Mouse (Mus musculus): ENCODE data around the gene Psmb8. TPM values are rescaled to one million over a fixed set of nuclear protein-coding genes. Genes with fewer than 3 reads are reported as not detected.

Gene Psmb8
- polyA plus RNA-seq, 1 experiment from 2014 or later, result 10.0 TPM

DNA sequence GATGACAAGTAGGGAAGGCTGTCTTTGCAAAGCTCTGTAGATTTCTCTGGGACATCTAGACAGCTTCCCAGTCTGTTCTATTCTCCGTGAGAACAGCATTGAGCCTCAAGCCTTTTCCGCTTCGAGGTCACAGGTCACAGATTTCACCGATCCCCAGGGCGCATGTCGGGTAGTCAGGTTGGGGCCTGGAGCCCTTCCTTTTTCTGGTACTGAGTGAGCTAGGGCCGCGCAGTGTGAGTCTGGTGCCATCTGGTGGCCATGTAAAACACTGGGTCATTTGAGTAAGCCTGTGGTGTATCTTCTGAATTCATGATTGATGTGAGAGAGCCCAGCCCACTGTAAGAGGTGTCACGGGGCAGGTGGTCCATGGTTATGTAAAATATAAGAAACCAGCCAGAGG, 37.4 kb downstream of the Psmb8 start:
- H3K4me2 ChIP-seq (replicated peaks), result no peak overlapping the region
- no peaks in the 10 kb centered on the region for H3K9me3 ChIP-seq (replicated peaks)
- 37% methylated on average over 9 of the region's 9 CpGs for WGBS
- no peak overlapping the region for H3K4me3 ChIP-seq (replicated peaks)
- H3K4me1 ChIP-seq, result no peaks in the 10 kb centered on the region
- H3K27ac ChIP-seq (replicated peaks), result no peak overlapping the region
- ATAC-seq (ENCODE audit: insufficient number of reproducible peaks, low FRiP score, low TSS enrichment, low read depth), result no peak
- no peak overlapping the region for H3K9ac ChIP-seq
- no peaks in the 10 kb centered on the region for H3K36me3 ChIP-seq
- no peaks in the 10 kb centered on the region for H3K27me3 ChIP-seq

DNA sequence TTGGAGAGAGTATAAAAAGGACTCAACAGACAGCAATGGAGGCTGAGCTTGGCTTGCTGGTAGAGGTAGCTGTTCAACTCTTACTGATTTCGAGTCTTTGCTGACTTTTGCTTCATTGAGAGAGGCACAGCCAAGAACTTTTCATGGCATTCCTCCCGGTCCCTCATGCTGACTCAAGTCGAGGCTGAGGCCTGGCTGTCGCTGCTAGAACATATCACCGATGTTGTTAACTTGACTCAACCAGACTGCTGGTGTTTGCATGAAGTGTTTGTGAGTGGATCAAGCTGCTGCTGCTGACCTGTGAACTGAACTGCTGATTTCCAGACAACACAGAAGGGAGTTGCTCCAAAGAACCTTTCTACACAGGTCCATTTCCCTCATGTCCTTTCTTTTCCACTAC, 39.2 kb downstream of the Psmb8 start:
- ATAC-seq (ENCODE audit: insufficient number of reproducible peaks, low FRiP score, low TSS enrichment, low read depth), result no peak
- H3K27ac ChIP-seq (replicated peaks), result no peak overlapping the region
- no peaks in the 10 kb centered on the region for H3K9me3 ChIP-seq (replicated peaks)
- no peaks in the 10 kb centered on the region for H3K4me1 ChIP-seq
- no peak overlapping the region for H3K9ac ChIP-seq
- H3K4me3 ChIP-seq (replicated peaks), result no peak overlapping the region
- H3K4me2 ChIP-seq (replicated peaks), result no peak overlapping the region
- WGBS, result 84% methylated on average over 5 of the region's 5 CpGs
- H3K36me3 ChIP-seq, result no peaks in the 10 kb centered on the region
- H3K27me3 ChIP-seq, result no peaks in the 10 kb centered on the region

DNA sequence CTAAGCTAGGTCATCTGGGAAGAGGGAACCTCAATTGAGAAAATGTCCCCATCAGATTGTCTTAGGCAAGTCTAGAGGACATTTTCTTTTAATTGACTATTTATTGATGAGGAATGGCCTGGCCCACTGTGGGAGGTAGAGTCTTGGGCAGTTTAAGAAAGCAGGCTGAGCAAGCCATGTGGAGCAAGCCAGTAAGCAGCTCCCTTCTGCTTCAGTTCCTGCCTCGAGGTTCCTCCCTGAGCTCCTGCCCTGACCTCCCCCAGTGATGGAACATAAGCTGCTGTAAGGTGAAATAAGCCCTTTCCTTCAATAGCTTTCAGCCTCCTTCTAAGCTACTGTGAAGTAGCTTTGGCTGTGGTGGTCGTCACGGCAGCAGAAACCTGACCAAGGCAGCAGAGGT, 40.2 kb downstream of the Psmb8 start:
- Histone ChIP-seq H3K9ac (no peak overlapping the region), H3K27me3 (no peaks in the 10 kb centered on the region), H3K27ac (replicated peaks) (no peak overlapping the region), H3K36me3 (no peaks in the 10 kb centered on the region), H3K9me3 (replicated peaks) (no peaks in the 10 kb centered on the region), H3K4me2 (replicated peaks) (no peak overlapping the region), H3K4me1 (no peaks in the 10 kb centered on the region), H3K4me3 (replicated peaks) (no peak overlapping the region)
- ATAC-seq (ENCODE audit: insufficient number of reproducible peaks, low FRiP score, low TSS enrichment, low read depth), result no peak
- 75% methylated on average over 3 of the region's 3 CpGs for WGBS

DNA sequence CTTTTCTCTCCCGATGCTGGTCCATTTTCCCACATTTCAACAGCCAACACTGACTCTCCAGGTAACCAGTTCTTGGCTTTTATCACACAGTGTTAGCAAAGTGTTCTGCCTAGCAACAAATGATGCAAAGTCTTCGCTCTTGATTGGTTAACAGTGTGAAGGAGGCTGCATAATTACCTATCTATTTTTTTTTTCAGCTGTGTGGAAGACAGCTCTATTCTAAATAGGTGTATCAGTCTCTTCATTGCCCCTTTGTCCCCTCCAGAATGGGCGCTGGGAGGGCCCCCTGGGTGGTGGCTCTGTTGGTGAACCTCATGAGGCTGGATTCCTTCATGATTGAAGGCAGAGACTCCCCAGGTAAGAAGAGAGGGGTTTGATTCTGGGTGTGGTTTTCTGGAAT, 41.2 kb downstream of the Psmb8 start, which contains the start of gene H2-Ob:
TSS of gene H2-Ob (plus strand) at position 198 of the 400 bp plus-strand sequence.
- no peaks in the 10 kb centered on the region for H3K27me3 ChIP-seq
- 61% methylated on average over 3 of the region's 3 CpGs for WGBS
- no peak for ATAC-seq (ENCODE audit: insufficient number of reproducible peaks, low FRiP score, low TSS enrichment, low read depth)
- no peaks in the 10 kb centered on the region for H3K36me3 ChIP-seq
- H3K4me3 ChIP-seq (replicated peaks), result no peak within 1 kb of the TSS
- H3K4me2 ChIP-seq (replicated peaks), result no peak within 1 kb of the TSS
- no peak within 1 kb of the TSS for H3K9ac ChIP-seq
- H3K27ac ChIP-seq (replicated peaks), result no peak within 1 kb of the TSS
- no peaks in the 10 kb centered on the region for H3K4me1 ChIP-seq
- H3K9me3 ChIP-seq (replicated peaks), result no peaks in the 10 kb centered on the region

DNA sequence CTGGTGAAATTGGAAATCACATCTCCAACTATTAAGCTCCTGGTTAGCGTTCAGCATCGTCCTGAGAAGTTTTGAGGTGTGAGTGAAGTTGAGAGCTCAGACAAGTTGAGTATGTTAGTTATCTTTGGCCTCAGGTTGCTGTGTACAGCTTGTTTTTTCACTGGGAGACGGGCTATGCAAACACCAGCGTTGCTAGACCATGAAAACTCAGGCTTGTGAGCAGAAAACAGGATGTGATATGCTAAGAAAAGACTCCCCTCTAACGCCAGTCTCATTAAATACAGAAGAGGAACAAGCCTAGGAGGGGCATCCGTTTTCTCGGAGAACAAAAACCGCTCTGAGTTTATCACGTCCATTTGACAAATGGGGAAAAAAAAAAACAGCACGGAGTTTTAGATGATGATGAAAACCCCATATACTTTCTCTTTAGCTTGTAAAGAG, 42.1 kb downstream of the Psmb8 start:
- H3K4me3 ChIP-seq (replicated peaks), result no peak overlapping the region
- no peaks in the 10 kb centered on the region for H3K4me1 ChIP-seq
- H3K9ac ChIP-seq, result no peak overlapping the region
- H3K36me3 ChIP-seq, result no peaks in the 10 kb centered on the region
- H3K27ac ChIP-seq (replicated peaks), result no peak overlapping the region
- H3K9me3 ChIP-seq (replicated peaks), result no peaks in the 10 kb centered on the region
- H3K4me2 ChIP-seq (replicated peaks), result no peak overlapping the region
- 62% methylated on average over 10 of the region's 10 CpGs for WGBS
- no peak for ATAC-seq (ENCODE audit: insufficient number of reproducible peaks, low FRiP score, low TSS enrichment, low read depth)
- H3K27me3 ChIP-seq, result no peaks in the 10 kb centered on the region

DNA sequence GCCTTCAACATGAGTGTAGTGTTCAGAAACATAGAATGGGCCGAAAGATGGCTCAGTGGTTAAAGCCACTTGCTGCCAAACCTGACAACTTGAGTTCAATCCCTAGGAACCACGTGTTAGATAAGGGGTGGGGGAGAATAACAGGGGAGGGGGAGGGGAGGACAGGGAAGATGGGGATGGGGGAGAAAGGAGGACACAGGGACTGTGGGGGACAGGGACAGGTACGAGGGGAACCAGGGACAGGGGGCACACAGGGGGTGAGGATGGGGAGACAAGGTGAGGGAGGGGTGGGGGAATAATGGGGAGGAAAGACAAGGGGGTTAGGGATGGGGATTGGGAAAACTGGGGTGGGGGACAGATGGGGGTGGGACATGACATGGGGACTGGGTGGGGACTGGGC, 42.8 kb downstream of the Psmb8 start:
- H3K9me3 ChIP-seq (replicated peaks), result no peaks in the 10 kb centered on the region
- H3K27ac ChIP-seq (replicated peaks), result no peak overlapping the region
- H3K4me2 ChIP-seq (replicated peaks), result no peak overlapping the region
- ATAC-seq (ENCODE audit: insufficient number of reproducible peaks, low FRiP score, low TSS enrichment, low read depth), result no peak
- H3K4me1 ChIP-seq, result no peaks in the 10 kb centered on the region
- WGBS, result 60% methylated on average over 3 of the region's 3 CpGs
- no peaks in the 10 kb centered on the region for H3K27me3 ChIP-seq
- no peak overlapping the region for H3K4me3 ChIP-seq (replicated peaks)
- H3K9ac ChIP-seq, result no peak overlapping the region
- no peaks in the 10 kb centered on the region for H3K36me3 ChIP-seq

DNA sequence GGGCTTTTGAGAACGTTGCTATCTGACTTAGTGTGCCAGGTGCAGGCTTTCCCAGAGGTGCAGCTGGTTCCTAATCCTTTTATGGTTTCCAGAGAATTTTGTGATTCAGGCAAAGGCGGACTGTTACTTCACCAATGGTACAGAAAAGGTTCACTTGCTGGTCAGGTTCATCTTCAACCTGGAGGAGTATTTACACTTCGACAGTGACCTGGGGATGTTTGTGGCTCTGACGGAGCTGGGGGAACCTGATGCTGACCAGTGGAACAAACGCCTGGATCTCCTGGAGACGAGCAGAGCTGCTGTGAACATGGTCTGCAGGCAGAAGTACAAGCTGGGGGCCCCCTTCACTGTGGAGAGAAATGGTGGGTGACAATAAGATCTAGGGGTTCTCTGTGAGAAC, 43.4 kb downstream of the Psmb8 start:
- H3K4me3 ChIP-seq (replicated peaks), result no peak overlapping the region
- no peak for ATAC-seq (ENCODE audit: insufficient number of reproducible peaks, low FRiP score, low TSS enrichment, low read depth)
- H3K4me1 ChIP-seq, result no peaks in the 10 kb centered on the region
- no peaks in the 10 kb centered on the region for H3K36me3 ChIP-seq
- H3K27me3 ChIP-seq, result no peaks in the 10 kb centered on the region
- no peaks in the 10 kb centered on the region for H3K9me3 ChIP-seq (replicated peaks)
- H3K4me2 ChIP-seq (replicated peaks), result no peak overlapping the region
- H3K9ac ChIP-seq, result no peak overlapping the region
- no peak overlapping the region for H3K27ac ChIP-seq (replicated peaks)
- WGBS, result 77% methylated on average over 6 of the region's 6 CpGs

DNA sequence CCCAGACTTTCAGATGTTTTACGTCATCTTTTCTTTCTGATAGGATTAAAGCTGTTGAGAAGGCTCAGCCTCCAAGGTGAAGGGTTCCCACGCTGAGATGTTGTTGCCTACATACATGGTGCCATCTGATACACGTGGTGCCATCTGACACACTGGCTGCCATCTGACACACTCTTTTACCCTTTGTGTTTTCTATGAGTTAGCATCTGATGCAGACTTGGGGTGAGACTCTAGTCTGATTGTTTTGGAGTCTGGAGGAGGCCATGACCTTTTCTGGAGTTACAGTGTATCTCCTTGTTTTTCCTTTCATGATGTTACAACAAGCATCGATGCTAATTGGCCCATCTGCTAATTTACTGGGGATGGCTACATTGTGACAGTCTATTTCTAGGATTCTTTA, 47.1 kb downstream of the Psmb8 start:
- 73% methylated on average over 4 of the region's 4 CpGs for WGBS
- Histone ChIP-seq H3K9ac (no peak overlapping the region), H3K36me3 (no peaks in the 10 kb centered on the region), H3K9me3 (replicated peaks) (no peaks in the 10 kb centered on the region), H3K4me3 (replicated peaks) (no peak overlapping the region), H3K4me1 (no peaks in the 10 kb centered on the region), H3K27ac (replicated peaks) (no peak overlapping the region), H3K27me3 (peaks cover 3% of the 10 kb centered on the region; the same call in 1 of the 2 replicates), H3K4me2 (replicated peaks) (no peak overlapping the region)
- ATAC-seq (ENCODE audit: insufficient number of reproducible peaks, low FRiP score, low TSS enrichment, low read depth), result no peak

DNA sequence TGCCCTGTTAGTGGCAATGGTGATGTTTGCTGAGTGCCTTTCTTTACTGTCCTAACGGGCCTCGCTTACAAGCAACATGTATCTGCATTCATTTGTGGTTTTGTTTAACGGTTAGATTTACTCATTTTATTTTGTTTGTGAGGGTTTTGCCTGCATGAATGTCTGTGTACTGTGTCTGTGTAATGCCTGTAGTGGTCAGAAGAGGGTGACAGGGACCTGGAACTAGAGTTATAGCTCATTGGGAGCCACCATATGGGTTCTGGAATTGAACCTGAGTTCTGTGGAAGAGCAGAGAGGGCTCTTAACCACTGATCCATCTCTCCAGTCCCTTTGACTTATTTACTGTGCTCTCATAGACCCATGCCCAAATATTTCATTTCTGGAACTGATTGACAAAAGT, 49.5 kb downstream of the Psmb8 start:
- Histone ChIP-seq H3K27ac (replicated peaks) (no peak overlapping the region), H3K36me3 (no peaks in the 10 kb centered on the region), H3K4me2 (replicated peaks) (no peak overlapping the region), H3K9ac (no peak overlapping the region), H3K9me3 (replicated peaks) (no peaks in the 10 kb centered on the region), H3K27me3 (peaks cover 3% of the 10 kb centered on the region; the same call in 1 of the 2 replicates), H3K4me3 (replicated peaks) (no peak overlapping the region), H3K4me1 (no peaks in the 10 kb centered on the region)
- 89% methylated on average over 3 of the region's 3 CpGs for WGBS
- no peak for ATAC-seq (ENCODE audit: insufficient number of reproducible peaks, low FRiP score, low TSS enrichment, low read depth)

DNA sequence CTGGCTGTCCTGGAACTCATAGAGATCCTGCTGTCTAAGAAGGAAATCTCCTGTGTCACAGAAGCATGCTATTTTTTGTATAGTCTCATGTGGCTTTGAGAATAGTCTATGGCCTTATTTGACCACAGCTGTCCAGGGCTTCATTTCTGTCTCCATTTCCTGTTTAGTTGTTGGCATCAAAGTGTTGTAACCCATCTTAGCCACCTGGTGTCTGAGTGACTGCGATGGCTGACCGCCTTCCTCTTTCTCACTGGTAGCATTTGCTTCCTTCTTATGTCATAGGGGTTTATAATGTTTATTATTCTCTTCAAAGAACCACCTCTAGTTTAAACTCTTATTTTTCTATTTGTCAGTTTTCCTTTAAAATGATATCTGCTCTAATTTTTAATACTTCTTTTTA, 51.2 kb downstream of the Psmb8 start:
- no peaks in the 10 kb centered on the region for H3K4me1 ChIP-seq
- no peak overlapping the region for H3K4me3 ChIP-seq (replicated peaks)
- peaks cover 3% of the 10 kb centered on the region; the same call in 1 of the 2 replicates for H3K27me3 ChIP-seq
- H3K27ac ChIP-seq (replicated peaks), result no peak overlapping the region
- no peak for ATAC-seq (ENCODE audit: insufficient number of reproducible peaks, low FRiP score, low TSS enrichment, low read depth)
- H3K9ac ChIP-seq, result no peak overlapping the region
- H3K9me3 ChIP-seq (replicated peaks), result no peaks in the 10 kb centered on the region
- H3K36me3 ChIP-seq, result no peaks in the 10 kb centered on the region
- 60% methylated on average over 2 of the region's 2 CpGs for WGBS
- no peak overlapping the region for H3K4me2 ChIP-seq (replicated peaks)

DNA sequence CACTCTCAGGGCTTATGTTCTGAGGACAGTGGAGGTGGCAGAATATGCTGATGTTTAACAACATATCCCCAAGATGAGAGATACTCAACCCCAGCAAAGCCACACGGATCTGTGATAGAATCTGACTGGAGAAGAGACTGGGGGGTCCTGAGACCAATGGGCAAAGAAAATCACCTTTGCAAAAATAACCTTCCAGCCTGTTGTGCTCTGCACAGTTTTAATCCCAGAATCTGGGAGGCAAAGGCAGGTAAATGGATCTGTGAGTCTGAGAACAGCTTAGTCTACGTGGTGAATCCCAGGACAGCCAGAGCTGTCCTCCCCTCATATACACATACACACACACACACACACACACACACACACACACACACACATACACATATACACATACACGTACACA, 51.8 kb downstream of the Psmb8 start:
- 32% methylated on average over 3 of the region's 3 CpGs for WGBS
- Histone ChIP-seq H3K4me3 (replicated peaks) (no peak overlapping the region), H3K27me3 (peaks cover 3% of the 10 kb centered on the region; the same call in 1 of the 2 replicates), H3K36me3 (no peaks in the 10 kb centered on the region), H3K4me1 (no peaks in the 10 kb centered on the region), H3K27ac (replicated peaks) (no peak overlapping the region), H3K9me3 (replicated peaks) (no peaks in the 10 kb centered on the region), H3K4me2 (replicated peaks) (no peak overlapping the region), H3K9ac (no peak overlapping the region)
- ATAC-seq (ENCODE audit: insufficient number of reproducible peaks, low FRiP score, low TSS enrichment, low read depth), result no peak

DNA sequence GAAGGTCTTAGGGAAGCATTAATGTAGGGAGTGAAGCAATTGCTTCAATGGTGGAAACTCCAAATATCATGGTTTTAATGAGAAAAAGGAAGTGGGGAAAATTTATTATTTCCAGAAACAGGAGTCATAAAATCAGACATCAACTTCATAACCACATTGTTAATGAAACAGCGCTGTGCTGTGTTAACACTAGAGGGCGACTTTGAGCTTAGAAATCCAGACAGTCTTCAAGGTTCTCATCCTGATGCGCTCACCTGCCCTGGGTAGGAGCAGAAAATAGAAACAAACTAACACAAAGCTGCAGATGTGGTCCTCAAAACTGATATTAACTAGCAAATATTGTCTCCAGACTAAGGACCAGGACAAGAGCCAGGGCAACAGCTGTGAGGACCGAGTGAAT, 52.4 kb downstream of the Psmb8 start:
- Histone ChIP-seq H3K4me3 (replicated peaks) (no peak overlapping the region), H3K36me3 (no peaks in the 10 kb centered on the region), H3K9me3 (replicated peaks) (no peaks in the 10 kb centered on the region), H3K27me3 (peaks cover 3% of the 10 kb centered on the region; the same call in 1 of the 2 replicates), H3K4me2 (replicated peaks) (no peak overlapping the region), H3K9ac (no peak overlapping the region), H3K27ac (replicated peaks) (no peak overlapping the region), H3K4me1 (no peaks in the 10 kb centered on the region)
- WGBS, result 16% methylated on average over 4 of the region's 4 CpGs
- ATAC-seq (ENCODE audit: insufficient number of reproducible peaks, low FRiP score, low TSS enrichment, low read depth), result no peak

All from embryonic facial prominence, embryonic 15.5 days (tissue).